Mouse (Mus musculus): ENCODE measurements at regions not wholly inside any gene's neighbourhood (a gene's known extent, or its start where the extent isn't known, plus 50 kb on each side); places are given as distances from the start of the nearest gene placed in this dataset.

DNA sequence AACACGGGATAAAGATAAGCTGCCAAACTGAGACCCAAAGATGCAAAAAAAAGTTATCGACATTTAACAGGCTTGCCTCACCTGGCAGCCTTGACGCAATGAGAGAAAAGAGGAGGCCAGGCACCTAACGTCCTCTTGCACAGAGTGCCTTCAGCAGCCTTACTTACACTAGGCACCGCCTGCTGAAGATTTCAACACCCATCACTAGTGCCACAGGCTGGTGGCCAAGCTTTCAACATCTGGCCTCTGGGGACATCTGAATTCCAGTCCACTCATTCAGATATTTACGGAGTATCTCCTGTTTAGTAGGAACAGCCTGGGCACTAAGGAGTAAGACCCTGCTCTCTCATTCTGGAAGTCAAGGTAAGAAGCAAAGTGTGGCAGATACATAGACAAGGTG is 246.3 kb upstream of the Cited2 start:
- Histone ChIP-seq H3K9ac (no peak overlapping the region), H3K4me2 (no peak overlapping the region), H3K27me3 (replicated peaks) (no peaks in the 10 kb centered on the region), H3K9me3 (no peaks in the 10 kb centered on the region), H3K4me1 (peaks cover 30% of the 10 kb centered on the region), H3K36me3 (no peaks in the 10 kb centered on the region), H3K27ac (replicated peaks) (no peak overlapping the region), H3K4me3 (no peak overlapping the region)
- 49% methylated on average over 6 of the region's 6 CpGs for WGBS
- no peak for ATAC-seq (ENCODE audit: extremely low read depth, insufficient number of reproducible peaks, low FRiP score, low TSS enrichment)

GRCm38 (mm10) chr10:17478761-17479632 is 244.0 kb upstream of the Cited2 start:
- Histone ChIP-seq H3K27me3 (replicated peaks) (no peaks in the 10 kb centered on the region), H3K9ac (no peak overlapping the region), H3K4me2 (no peak overlapping the region), H3K27ac (replicated peaks) (no peak overlapping the region), H3K9me3 (no peaks in the 10 kb centered on the region), H3K36me3 (no peaks in the 10 kb centered on the region), H3K4me1 (peaks cover 29% of the 10 kb centered on the region), H3K4me3 (no peak overlapping the region)
- ATAC-seq (ENCODE audit: extremely low read depth, insufficient number of reproducible peaks, low FRiP score, low TSS enrichment): no peak
- 46% methylated on average over 8 of the region's 8 CpGs for WGBS

- Histone ChIP-seq H3K9me3 (no peaks in the 10 kb centered on the region), H3K4me3 (no peak overlapping the region), H3K4me2 (no peak overlapping the region), H3K36me3 (no peaks in the 10 kb centered on the region), H3K9ac (no peak overlapping the region), H3K4me1 (peaks cover 19% of the 10 kb centered on the region), H3K27me3 (replicated peaks) (no peaks in the 10 kb centered on the region), H3K27ac (replicated peaks) (no peak overlapping the region)
- WGBS: 41% methylated on average over 4 of the region's 4 CpGs
- no peak for ATAC-seq (ENCODE audit: extremely low read depth, insufficient number of reproducible peaks, low FRiP score, low TSS enrichment)
These were observed 240.3 kb upstream of the Cited2 start for GRCm38 (mm10) chr10:17482751-17483150.

DNA sequence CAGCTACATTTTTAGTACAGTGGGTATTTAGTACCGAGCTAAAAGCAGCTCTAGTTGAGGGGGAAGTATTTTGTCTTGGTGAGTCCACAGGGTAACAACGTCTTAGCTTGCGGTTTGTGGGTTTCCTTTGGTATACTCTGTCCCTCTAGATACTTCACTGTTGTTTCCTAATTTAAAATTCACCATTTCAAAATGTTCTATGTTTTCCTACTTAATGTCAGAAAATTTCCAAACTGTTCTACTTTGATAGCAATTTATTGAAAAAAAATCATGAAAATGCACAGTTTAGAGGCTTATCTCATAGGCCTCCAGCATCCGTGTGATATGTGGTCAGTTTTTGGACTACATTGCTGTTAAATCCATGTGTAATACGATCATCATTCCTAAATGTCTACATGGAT is 238.0 kb upstream of the Cited2 start:
- 65% methylated on average over 5 of the region's 5 CpGs for WGBS
- Histone ChIP-seq H3K27me3 (replicated peaks) (no peaks in the 10 kb centered on the region), H3K36me3 (no peaks in the 10 kb centered on the region), H3K9me3 (no peaks in the 10 kb centered on the region), H3K27ac (replicated peaks) (no peak overlapping the region), H3K9ac (no peak overlapping the region), H3K4me3 (no peak overlapping the region), H3K4me1 (peaks cover 9% of the 10 kb centered on the region), H3K4me2 (no peak overlapping the region)
- no peak for ATAC-seq (ENCODE audit: extremely low read depth, insufficient number of reproducible peaks, low FRiP score, low TSS enrichment)

DNA sequence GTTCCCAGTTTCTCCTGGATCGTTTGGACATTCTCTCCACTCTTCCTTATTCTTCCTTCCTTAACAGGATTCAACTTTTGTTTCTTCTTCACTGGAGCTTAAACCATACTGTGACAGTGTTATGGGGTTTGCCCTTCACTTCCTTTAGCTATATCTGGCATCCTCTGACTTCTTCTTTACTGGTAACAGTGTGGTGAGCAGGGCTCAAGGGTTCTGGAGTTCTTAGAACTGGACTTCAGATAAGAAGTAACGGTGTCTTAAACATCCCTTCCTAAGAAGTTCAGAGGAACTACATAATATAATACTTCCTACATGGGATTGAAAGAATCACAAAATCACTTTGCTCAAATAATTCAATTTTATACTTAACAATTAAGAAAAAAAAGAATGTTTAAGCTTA is 237.5 kb upstream of the Cited2 start:
- Histone ChIP-seq H3K27me3 (replicated peaks) (no peaks in the 10 kb centered on the region), H3K9me3 (no peaks in the 10 kb centered on the region), H3K27ac (replicated peaks) (no peak overlapping the region), H3K9ac (no peak overlapping the region), H3K36me3 (no peaks in the 10 kb centered on the region), H3K4me2 (no peak overlapping the region), H3K4me1 (peaks cover 9% of the 10 kb centered on the region), H3K4me3 (no peak overlapping the region)
- ATAC-seq (ENCODE audit: extremely low read depth, insufficient number of reproducible peaks, low FRiP score, low TSS enrichment): no peak
- 70% methylated on average over 2 of the region's 2 CpGs for WGBS

- Histone ChIP-seq H3K4me1 (peaks cover 9% of the 10 kb centered on the region), H3K27me3 (replicated peaks) (no peaks in the 10 kb centered on the region), H3K4me3 (no peak overlapping the region), H3K36me3 (no peaks in the 10 kb centered on the region), H3K9ac (no peak overlapping the region), H3K27ac (replicated peaks) (no peak overlapping the region), H3K9me3 (no peaks in the 10 kb centered on the region), H3K4me2 (no peak overlapping the region)
- ATAC-seq (ENCODE audit: extremely low read depth, insufficient number of reproducible peaks, low FRiP score, low TSS enrichment): no peak
- 77% methylated on average over 3 of the region's 3 CpGs for WGBS
These were observed 237.0 kb upstream of the Cited2 start for GRCm38 (mm10) chr10:17486011-17486410.

DNA sequence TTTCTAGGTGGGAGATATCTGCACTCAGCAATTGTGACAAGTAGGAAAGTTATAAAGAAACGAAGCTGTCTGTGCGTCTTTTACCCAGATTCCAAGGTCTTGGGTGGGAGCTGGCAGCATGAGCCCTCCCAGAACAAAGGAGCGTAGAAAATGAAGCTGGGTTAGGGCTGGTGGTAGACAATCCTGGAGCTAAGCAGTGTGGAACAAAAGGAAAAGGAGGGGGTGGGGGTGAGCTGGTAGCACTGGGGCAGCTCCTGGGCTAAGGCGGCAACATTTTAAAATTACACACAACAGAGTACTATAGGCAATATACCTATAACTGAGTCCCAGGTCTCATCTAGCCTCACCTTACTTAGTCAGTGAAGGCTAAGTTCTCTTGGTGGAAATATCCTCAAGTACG is 235.6 kb upstream of the Cited2 start:
- no peaks in the 10 kb centered on the region for H3K9me3 ChIP-seq
- H3K27me3 ChIP-seq (replicated peaks): no peaks in the 10 kb centered on the region
- H3K36me3 ChIP-seq: no peaks in the 10 kb centered on the region
- no peak overlapping the region for H3K4me2 ChIP-seq
- no peak overlapping the region for H3K4me3 ChIP-seq
- H3K27ac ChIP-seq (replicated peaks): no peak overlapping the region
- ATAC-seq (ENCODE audit: extremely low read depth, insufficient number of reproducible peaks, low FRiP score, low TSS enrichment): no peak
- peaks cover 7% of the 10 kb centered on the region for H3K4me1 ChIP-seq
- 88% methylated on average over 5 of the region's 5 CpGs for WGBS
- no peak overlapping the region for H3K9ac ChIP-seq

- Histone ChIP-seq H3K27ac (replicated peaks) (no peak overlapping the region), H3K9me3 (no peaks in the 10 kb centered on the region), H3K9ac (no peak overlapping the region), H3K27me3 (replicated peaks) (no peaks in the 10 kb centered on the region), H3K36me3 (no peaks in the 10 kb centered on the region), H3K4me2 (no peak overlapping the region), H3K4me3 (no peak overlapping the region), H3K4me1 (peaks cover 9% of the 10 kb centered on the region)
- no peak for ATAC-seq (ENCODE audit: extremely low read depth, insufficient number of reproducible peaks, low FRiP score, low TSS enrichment)
- WGBS: 86% methylated on average over 5 of the region's 5 CpGs
These were observed 231.3 kb upstream of the Cited2 start for GRCm38 (mm10) chr10:17491611-17492305.

DNA sequence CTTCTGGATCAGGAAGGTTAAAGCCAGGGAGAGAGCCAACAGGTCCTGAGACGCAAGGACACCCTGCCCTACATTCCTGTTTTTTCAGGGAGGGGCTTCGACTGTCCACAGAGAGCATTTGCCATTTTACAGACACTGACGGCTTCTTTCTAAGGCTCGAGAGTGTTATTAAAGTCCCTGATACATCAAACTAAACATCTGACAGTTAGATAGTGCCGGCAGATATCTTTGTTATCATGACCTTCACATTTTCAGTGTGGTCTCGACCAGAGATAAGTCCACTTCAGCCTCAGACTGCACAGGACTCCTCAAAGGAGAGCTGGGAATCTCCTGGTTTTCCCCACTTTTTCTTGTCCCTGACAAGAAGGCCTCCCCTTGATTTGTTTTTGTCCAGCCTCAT is 229.9 kb upstream of the Cited2 start:
- Histone ChIP-seq H3K4me1 (peaks cover 9% of the 10 kb centered on the region), H3K36me3 (no peaks in the 10 kb centered on the region), H3K27ac (replicated peaks) (no peak overlapping the region), H3K4me2 (no peak overlapping the region), H3K9ac (no peak overlapping the region), H3K27me3 (replicated peaks) (no peaks in the 10 kb centered on the region), H3K9me3 (no peaks in the 10 kb centered on the region), H3K4me3 (no peak overlapping the region)
- ATAC-seq (ENCODE audit: extremely low read depth, insufficient number of reproducible peaks, low FRiP score, low TSS enrichment): no peak
- whole genome bisulfite sequencing: 21% methylated on average over 6 of the region's 6 CpGs

DNA sequence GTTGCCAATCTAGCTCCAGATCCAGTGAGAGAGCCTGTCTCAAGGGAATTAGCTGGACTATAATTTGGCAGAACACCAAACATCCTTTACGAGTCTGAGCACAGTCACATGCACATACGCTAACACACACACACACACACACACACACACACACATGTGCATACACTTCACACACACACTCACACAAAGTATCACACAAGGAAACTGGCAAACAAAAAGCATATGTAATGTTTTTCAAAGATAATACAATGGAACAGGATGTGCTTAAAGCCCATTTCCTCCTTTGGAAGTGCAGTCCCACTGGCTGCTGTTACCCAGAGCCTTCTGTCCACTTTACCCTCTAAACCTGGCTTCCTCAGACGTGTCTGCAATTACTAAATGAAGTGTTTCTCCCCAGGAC is 226.2 kb upstream of the Cited2 start:
- no peak overlapping the region for H3K4me2 ChIP-seq
- no peaks in the 10 kb centered on the region for H3K36me3 ChIP-seq
- no peak for ATAC-seq (ENCODE audit: extremely low read depth, insufficient number of reproducible peaks, low FRiP score, low TSS enrichment)
- peaks cover 9% of the 10 kb centered on the region for H3K4me1 ChIP-seq
- H3K27ac ChIP-seq (replicated peaks): no peak overlapping the region
- WGBS: 45% methylated on average over 3 of the region's 3 CpGs
- no peaks in the 10 kb centered on the region for H3K27me3 ChIP-seq (replicated peaks)
- H3K9ac ChIP-seq: no peak overlapping the region
- no peak overlapping the region for H3K4me3 ChIP-seq
- peaks cover 4% of the 10 kb centered on the region for H3K9me3 ChIP-seq

GRCm38 (mm10) chr10:17510626-17511193 is 212.3 kb upstream of the Cited2 start:
- H3K4me2 ChIP-seq: no peak overlapping the region
- H3K4me3 ChIP-seq: no peak overlapping the region

More at GRCm38 (mm10) chr10:17510626-17511193, 212.3 kb upstream of the Cited2 start:
- Histone ChIP-seq H3K9me3 (peaks cover 5% of the 10 kb centered on the region), H3K4me1 (peaks cover 6% of the 10 kb centered on the region; the same call in 1 of the 2 replicates), H3K9ac (no peak overlapping the region), H3K27me3 (replicated peaks) (no peaks in the 10 kb centered on the region), H3K36me3 (no peaks in the 10 kb centered on the region), H3K27ac (replicated peaks) (no peak overlapping the region)
- ATAC-seq (ENCODE audit: extremely low read depth, insufficient number of reproducible peaks, low FRiP score, low TSS enrichment): no peak
- WGBS: 63% methylated on average over 4 of the region's 4 CpGs
